Mouse (Mus musculus) small intestine, adult 2 months (tissue): Measurements from ENCODE around the gene Vgll4. TPM values are rescaled to one million over a fixed set of nuclear protein-coding genes. Genes with fewer than 3 reads are reported as not detected.

Experiments
- H3K27ac ChIP-seq: fragments of 200-500 bp; 2 replicates; pipeline ENCODE4 v1.5.1; 2012; ENCODE audit warnings: low read depth, low read length, control low read depth, inconsistent platforms; ENCODE audit not compliant: insufficient read depth
- H3K27me3 ChIP-seq: fragments of 200-500 bp; 2 replicates; pipeline ENCODE4 v1.6.1; 2012; ENCODE audit warnings: mild to moderate bottlenecking, moderate library complexity, low read length, inconsistent platforms; ENCODE audit not compliant: control insufficient read depth, insufficient read depth
- H3K36me3 ChIP-seq: fragments of 200-500 bp; 2 replicates; pipeline ENCODE4 v1.6.1; 2012; ENCODE audit warnings: mild to moderate bottlenecking, low read length, control low read depth, inconsistent platforms; ENCODE audit not compliant: control insufficient read depth, insufficient read depth
- H3K4me1 ChIP-seq: fragments of 200-500 bp; 2 replicates; pipeline ENCODE4 v1.6.1; 2012; ENCODE audit warnings: low read length, inconsistent platforms, mixed read lengths; ENCODE audit not compliant: control insufficient read depth, insufficient read depth, insufficient read length
- H3K4me3 ChIP-seq: fragments of 200-500 bp; 2 replicates; pipeline ENCODE4 v1.5.1; 2012; ENCODE audit warnings: low read depth, mild to moderate bottlenecking, control low read depth, inconsistent platforms, low read length, moderate library complexity
- CTCF ChIP-seq: fragments of 200-500 bp; IDR thresholded peaks from 2 replicates; pipeline ENCODE4 v1.5.1; 2012; ENCODE audit warnings: low read depth, mild to moderate bottlenecking, control low read depth, inconsistent platforms, low read length, moderate library complexity, mixed read lengths; ENCODE audit not compliant: insufficient replicate concordance, insufficient read length; ENCODE audit errors: extremely low read depth
- POLR2A ChIP-seq: fragments of 200-500 bp; IDR thresholded peaks from 2 replicates; pipeline ENCODE4 v1.6.1; 2012; ENCODE audit warnings: low read depth, mild to moderate bottlenecking, control low read depth, inconsistent platforms, low read length, moderate library complexity
- WGBS: fragments of 180-500 bp; shearing (Covaris S2); methylation state at CpG from one replicate; pipeline ENCODE4 v1.1.7; 2018; 5-methylcytosine and 5-hydroxymethylcytosine counted together
- polyA plus RNA-seq: library from polyadenylated mRNA; depleted of rRNA; stranded (reverse); fragments of >200 nt; gene quantifications from 2 replicates; pipeline ENCODE4 v1.2.3, GENCODE M21; 2012

Vgll4 gene
- polyA plus RNA-seq, 1 experiment, result 48.1 TPM

- no peaks in the 10 kb centered on the region for H3K36me3 ChIP-seq
- no peak overlapping the region for H3K27ac ChIP-seq
- WGBS, result 30% methylated on average over 4 of the region's 4 CpGs
- peaks cover 35% of the 10 kb centered on the region for H3K4me1 ChIP-seq
- H3K27me3 ChIP-seq, result no peaks in the 10 kb centered on the region
- H3K4me3 ChIP-seq, result no peak overlapping the region
- no peak for TF ChIP-seq POLR2A
- no peak for TF ChIP-seq CTCF
Measured at GRCm38 (mm10) chr6:114913142-114913541, 56.7 kb downstream of the Vgll4 start.

DNA sequence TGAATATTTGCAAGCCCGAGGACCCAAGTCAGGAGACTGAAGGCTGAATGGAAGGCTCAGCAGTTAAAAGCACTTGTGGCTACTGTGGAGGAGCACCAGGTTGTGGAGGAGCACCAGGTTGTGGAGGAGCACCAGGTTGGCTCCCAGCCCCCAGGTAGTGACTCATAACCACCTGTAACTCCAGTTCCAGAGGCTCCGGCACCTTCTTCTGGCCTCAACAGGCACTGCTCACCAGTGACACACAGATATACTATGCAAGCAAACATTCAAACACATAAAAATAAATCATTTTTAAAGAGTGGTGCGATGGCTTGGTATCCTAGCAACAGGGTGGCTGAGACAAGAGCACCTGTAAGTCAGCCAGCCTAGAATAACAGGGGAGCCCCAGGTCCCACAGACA is 58.3 kb downstream of the Vgll4 start:
- no peaks in the 10 kb centered on the region for H3K36me3 ChIP-seq
- no peak overlapping the region for H3K4me3 ChIP-seq
- TF ChIP-seq POLR2A, result no peak
- TF ChIP-seq CTCF, result no peak
- H3K27me3 ChIP-seq, result no peaks in the 10 kb centered on the region
- 47% methylated on average over 3 of the region's 3 CpGs for WGBS
- peaks cover 21% of the 10 kb centered on the region for H3K4me1 ChIP-seq
- no peak overlapping the region for H3K27ac ChIP-seq

- TF ChIP-seq CTCF, result no peak
- Histone ChIP-seq H3K4me1 (peaks cover 12% of the 10 kb centered on the region), H3K36me3 (no peaks in the 10 kb centered on the region), H3K4me3 (no peak overlapping the region), H3K27me3 (no peaks in the 10 kb centered on the region), H3K27ac (no peak overlapping the region)
- 85% methylated on average over 7 of the region's 7 CpGs for WGBS
Measured at GRCm38 (mm10) chr6:114909801-114910200, 60.0 kb downstream of the Vgll4 start.

DNA sequence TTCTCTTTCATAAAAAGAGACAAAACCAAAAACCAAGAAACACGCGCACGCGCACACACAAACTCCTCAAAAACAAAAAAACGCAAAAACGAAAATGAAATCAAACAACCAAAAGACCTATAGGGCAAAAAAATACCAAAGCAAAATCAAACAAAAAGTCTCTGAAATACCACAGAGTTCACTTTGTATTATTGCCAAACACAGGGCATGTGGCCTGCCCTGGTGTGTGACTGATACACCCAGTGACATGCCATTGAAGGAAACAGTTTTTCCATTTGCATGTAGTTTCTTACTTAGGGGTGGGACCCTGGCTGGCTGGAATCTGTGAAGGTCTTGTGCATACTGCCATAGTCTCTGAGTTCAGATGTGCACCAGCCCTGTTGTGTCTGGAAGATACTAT is 62.3 kb downstream of the Vgll4 start:
- TF ChIP-seq POLR2A (no peak), CTCF (no peak)
- Histone ChIP-seq H3K27me3 (no peaks in the 10 kb centered on the region), H3K4me1 (peaks cover 10% of the 10 kb centered on the region), H3K27ac (no peak overlapping the region), H3K4me3 (no peak overlapping the region), H3K36me3 (no peaks in the 10 kb centered on the region)
- 86% methylated on average over 6 of the region's 6 CpGs for WGBS

- Histone ChIP-seq H3K27ac (no peak overlapping the region), H3K4me3 (no peak overlapping the region), H3K36me3 (no peaks in the 10 kb centered on the region), H3K27me3 (no peaks in the 10 kb centered on the region), H3K4me1 (peaks cover 20% of the 10 kb centered on the region)
- 33% methylated on average over 5 of the region's 5 CpGs for WGBS
- TF ChIP-seq CTCF (no peak), POLR2A (no peak)
Measured at GRCm38 (mm10) chr6:114906209-114906608, 63.6 kb downstream of the Vgll4 start.

- WGBS, result 43% methylated on average over 8 of the region's 8 CpGs
- Histone ChIP-seq H3K4me1 (peaks cover 20% of the 10 kb centered on the region), H3K27ac (no peak overlapping the region), H3K27me3 (no peaks in the 10 kb centered on the region), H3K36me3 (no peaks in the 10 kb centered on the region), H3K4me3 (no peak overlapping the region)
- TF ChIP-seq CTCF, result no peak
- no peak for TF ChIP-seq POLR2A
Measured at GRCm38 (mm10) chr6:114905253-114906028, 64.4 kb downstream of the Vgll4 start.

GRCm38 (mm10) chr6:114904818-114905217 is 65.0 kb downstream of the Vgll4 start:
- no peaks in the 10 kb centered on the region for H3K27me3 ChIP-seq
- no peaks in the 10 kb centered on the region for H3K36me3 ChIP-seq
- peaks cover 21% of the 10 kb centered on the region for H3K4me1 ChIP-seq
- no peak overlapping the region for H3K4me3 ChIP-seq
- no peak overlapping the region for H3K27ac ChIP-seq
- WGBS, result 91% methylated on average over 3 of the region's 3 CpGs
- TF ChIP-seq CTCF (no peak), POLR2A (no peak)
